Mouse (Mus musculus) cerebellum, postnatal 4 days (tissue): ENCODE results near the gene Washc3.

Experiments used
- DNase-seq, 2 experiments: peaks; one replicate each; pipeline ENCODE4 v3.0.0; 2022; ENCODE audit warnings: low spot score in 2 of 2, mixed read lengths in 1 of 2

The Washc3 gene

DNA sequence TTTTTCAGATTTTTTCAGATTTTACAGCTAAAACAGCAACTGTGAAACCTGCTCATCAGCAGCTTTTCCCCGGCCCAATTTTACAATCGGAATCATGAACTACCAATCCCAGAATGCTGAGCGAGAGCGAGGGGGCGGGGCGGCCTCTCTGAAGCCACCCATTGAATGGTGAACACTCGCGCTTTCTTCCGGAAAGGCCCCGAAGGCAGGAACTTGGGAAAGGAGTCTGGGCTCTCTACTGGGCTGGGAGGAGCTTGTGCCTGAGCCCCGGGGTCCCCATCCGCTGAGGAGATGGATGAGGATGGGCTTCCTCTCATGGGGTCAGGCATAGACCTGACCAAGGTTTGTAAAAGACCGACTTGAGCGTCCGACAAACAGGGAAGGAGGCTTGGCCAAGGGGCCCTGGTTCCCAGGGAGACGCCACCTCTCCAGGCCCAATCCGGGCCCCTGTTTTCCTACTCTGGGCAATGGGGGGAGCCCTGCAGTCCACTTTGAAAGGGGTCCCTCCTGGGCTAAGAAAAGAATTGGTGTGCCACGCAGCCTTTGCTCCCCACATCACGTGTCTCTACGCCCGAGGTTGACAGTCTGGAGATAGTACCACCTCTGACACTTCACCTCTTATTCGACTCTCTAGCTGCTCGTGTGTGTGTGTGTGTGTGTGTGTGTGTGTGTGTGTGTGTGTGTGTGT, at the start of gene Washc3:
TSS of gene Washc3 (plus strand) at position 143 of the 688 bp plus-strand sequence.
- DNase-seq, result peak; percentile 87 to 90

DNA sequence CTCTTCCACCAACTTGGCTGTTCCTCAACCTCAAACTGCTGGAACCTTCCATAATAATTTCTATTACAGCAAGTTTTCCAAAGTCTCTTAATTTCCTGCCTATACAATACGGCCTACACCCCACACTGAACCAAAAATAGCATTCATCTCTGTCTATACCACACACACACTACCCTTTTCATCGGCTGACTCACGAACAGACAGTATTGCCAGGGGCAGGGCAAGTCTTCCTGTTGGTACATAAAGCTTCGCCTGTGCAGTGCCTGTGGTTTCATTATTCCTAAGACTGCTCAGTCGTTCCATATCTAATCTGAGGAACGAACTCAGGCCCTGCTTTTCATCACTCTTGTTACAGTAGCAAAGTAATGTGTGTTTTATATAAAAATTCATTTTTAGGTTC, 49.2 kb upstream of the Washc3 start:
- no peak for DNase-seq

DNA sequence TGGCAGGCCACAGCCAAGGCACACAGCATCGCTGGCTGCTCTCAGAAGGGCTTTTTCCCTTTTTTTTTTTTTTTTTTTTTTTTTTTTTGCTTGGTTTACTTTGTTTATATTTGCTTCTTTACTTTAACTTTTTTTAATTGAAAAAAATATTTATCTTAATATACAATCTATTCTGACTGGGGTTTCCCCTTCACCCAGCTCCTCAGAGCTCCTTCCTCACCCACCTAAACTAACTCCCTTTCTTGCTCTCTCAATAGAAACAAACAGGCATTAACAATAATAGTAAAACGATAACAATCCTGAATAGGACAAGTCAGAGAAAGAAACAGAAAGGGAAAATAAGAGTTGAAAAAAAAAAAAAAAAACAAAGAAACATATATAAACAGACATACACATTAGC, 38.8 kb upstream of the Washc3 start:
- DNase-seq, result no peak

DNA sequence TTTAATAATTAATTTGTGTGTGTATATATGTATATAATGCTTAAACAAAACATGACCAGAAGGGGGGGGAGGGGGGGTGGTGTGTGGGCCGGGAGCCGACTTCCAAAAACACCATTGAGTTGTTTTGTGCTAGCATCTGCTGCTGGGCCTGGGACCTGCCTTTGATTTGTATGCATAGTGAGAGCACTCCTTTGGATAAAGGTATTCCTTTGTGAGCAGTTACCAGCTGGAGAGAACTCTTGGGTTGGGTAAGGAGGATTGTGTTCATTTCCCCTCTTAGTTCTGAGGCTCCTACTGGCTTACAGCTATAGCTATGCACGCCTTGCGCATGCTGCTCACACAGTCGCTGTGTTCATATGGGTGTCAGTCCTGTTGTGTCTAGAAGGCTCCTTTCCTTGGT, 38.2 kb upstream of the Washc3 start:
- DNase-seq, result no peak

DNA sequence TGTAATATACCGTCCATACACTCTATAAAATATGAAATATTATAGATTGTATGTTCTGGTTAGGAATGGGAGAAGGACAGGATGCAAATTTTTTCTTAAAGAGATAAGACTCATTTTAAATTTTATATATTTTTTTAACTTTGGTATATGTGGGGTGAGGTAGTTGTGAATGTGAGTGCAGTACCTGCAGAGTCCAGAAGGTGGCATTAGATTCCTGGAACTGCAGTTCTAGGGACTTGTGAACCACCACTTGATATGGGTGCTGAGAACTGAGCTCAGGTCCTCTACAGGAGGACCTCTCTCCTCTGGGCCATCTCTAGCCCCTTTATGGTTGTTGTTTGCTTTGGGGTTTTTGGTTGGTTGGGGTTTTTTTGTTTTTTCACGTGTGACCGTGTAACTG, 34.7 kb upstream of the Washc3 start:
- DNase-seq, result no peak

DNA sequence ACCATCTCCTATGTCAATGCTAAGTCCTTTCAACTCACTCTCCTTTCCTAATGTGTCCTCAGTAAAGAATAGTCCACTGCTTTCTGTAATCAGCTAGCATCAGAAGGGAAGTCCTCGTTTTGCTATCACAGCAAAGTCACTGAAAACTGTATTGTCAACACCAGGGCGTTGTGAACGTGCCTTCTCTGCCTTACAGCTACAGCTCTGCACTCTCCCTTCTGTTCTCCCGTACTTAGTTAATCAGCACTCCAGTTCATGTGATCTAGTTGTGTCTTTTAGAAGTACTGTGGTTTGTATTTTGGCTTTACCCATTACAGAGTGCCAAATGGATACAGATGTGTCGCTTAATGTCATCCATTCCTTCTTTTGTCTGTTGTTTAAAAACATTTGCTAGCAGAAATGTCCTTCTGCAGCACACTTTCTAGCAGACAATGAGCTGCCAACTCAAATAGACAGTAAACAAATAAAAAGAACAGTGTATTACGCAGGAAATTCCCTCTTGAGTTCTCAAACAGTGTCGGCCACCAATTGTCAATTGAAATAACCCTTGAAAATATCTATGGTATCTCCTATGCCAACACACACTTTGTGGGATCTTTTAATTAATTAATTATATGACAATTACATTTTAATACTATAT, 33.3 kb upstream of the Washc3 start:
- no peak for DNase-seq

DNA sequence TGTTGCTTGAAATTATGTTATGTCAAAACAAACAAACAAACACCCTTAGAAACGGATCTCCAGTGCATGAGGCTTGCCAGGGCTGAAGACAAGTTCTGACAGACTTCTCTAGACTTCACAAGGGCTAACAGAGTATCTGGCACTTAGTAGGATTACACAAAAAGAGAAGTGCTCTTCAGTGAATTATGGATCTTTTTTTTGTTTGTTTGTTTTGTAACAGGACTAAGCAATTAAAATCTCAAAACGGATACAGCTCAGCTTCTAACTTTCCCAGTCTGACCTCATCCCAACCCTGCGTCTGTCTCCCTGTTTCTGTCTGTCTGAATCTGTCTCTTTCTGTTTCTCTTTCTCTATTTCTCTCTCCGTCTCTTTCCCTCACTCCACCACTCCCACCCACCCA, 352 bp upstream of the Washc3 start:
- DNase-seq, result no peak

DNA sequence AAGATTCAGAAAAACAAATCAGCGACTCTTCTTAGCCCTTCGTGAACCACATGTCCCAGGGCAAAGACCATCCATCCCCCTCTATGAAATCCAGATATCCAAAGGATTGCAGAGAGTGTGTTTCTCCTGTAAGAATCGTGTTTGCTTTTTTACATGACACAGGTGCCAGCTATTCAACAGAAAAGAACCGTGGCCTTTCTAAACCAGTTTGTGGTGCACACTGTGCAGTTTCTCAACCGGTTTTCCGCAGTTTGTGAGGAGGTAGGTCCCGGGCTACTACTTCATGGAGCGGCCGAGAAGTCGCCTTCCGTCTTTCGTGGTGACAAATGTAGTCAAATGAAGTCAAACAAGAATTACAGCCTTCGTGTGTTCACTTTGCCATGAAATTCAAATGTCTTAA, 757 bp downstream of the Washc3 start:
- no peak for DNase-seq

DNA sequence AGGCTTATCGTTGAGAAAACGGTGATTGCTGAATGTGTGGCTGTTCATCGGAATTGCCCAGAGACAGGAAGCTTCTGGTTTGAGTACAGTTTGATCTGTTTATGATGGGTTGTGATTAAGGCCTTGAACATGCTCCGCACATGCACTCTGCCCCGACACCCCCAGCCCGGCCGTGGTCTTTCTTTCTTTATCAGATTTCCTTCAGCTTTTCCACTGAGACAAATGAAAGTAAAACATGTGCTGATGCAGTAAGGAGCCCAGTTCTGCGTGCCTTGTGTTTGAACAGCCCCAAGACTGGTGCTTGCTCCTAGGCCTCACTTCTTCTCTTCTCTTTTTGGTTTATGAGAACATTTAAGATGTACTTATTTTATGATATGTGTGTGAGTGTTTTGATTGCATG, 1.7 kb downstream of the Washc3 start:
- DNase-seq, result no peak

DNA sequence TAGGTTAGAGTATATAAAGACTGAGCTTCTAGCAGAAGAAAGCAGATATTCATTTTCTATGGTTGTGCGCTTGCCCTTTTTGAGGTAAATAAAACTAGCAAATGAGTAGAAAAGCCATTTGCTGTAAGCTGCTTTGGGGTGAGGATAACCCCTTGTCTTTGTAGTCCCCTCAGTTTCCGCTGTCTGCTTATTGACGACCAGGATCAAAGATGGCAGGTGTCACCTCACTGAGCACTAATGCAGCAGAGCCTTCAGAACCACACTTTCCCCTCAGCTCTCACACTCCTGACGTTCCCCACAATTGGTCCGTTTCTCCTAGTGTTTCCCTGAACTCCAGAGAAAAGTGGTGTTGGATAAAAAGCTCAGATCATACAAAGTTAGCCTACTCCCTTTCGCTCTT, 2.3 kb downstream of the Washc3 start:
- DNase-seq, result no peak

DNA sequence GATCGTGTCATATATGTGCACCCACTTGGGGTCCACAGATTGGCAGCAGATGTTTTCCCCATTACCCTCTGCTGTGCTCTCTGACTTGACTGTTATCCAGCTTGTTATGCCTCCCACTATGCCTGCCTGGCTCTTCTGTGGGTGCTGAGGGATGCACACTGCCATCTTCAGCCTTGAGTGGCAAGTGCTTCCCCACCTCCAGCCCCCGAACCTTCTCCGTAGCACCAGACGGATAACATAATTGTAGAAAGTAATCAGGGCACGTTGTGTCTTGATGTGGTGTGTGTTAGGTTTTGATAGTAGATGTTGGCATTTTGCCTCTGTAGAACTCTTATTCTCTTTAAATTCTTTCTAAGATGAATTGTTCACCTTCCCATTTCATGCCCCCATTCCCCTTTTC, 11.8 kb downstream of the Washc3 start:
- no peak for DNase-seq

DNA sequence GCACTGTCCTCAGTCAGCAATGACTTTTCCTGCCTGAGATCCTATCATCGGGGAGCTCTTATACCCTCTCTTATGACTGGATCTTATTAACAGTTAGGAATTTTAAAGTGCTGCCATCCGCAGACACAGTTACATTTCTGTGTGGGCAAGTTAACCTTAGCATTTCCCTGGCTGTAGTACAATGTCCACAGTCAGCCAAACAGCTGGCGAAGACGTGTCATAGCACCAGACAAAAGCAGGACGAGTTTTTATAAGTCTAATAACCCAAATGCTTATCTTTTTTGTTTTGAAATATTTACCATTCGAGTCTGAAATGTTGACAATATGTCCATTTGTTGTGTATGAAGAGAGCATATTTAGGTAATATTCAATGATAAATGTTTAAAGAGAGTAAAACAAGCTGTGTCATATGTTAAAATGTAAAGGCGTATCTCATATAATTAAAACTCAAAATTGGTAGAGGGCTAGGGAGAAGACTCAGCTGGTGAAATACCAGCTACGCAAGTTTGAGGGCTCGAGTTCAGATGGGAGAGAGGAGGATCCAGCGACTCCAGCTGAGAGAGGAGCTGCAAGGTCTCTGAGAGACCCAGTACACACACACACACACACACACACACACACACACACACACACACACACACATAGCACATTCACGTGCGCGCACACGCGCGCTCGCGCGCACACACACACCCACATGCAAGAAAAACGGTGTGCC, 14.1 kb downstream of the Washc3 start:
- no peak for DNase-seq

DNA sequence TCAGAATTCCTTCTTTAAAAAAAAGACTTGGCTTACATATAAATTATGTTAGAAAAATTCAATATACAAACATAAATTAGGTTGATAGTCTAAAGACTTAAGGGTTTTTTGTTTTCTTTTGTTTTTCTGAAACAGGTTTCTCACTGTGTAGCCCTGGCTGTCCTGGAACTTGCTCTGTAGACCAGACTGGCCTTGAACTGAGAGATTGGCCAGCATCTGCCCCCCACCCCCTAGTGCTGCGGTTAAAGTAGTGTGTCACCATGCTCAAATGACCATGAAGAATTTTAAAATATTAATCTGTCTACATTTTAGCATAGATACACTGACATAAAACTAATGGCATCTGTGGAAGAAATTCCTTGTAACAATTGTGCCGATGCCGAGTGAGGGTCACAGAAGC, 17.3 kb downstream of the Washc3 start:
- no peak for DNase-seq

DNA sequence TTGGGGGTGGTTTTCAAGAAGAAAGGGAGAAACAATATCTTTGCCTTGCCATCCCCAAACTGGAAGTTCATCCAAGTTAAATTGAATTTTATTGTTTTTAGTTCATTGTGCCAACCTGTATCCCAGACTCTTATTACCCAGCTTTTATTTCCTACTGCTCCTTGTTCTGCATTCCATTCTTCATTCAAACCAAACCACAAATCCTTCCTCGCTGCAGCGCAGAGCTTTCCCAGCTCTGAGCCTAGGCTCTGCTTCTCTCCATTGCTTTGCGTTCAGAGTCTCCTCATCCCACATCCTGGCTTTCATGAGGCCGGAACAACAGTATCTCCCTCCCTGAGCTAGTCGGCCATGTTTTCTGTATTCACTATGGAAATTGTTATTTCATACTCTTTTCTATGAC, 20.8 kb downstream of the Washc3 start:
- no peak for DNase-seq

DNA sequence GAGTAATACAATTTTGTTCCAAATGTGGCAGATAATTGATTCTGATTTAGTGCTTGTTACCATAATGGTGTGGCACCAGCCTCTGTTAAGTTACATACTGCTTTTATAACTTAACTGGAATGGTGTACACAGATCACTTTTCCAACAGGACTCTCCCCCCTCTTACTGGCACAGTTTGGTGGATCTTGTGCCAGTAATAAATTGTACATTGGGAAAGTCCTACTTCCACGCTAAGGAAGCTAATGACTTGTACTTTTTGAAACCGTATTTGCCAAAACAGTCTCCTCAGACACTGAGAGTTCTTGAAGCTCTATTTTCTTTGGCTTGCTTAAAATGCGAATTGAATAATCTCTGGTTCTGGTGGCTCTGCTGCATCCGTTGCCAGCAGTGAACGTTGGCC, 24.5 kb downstream of the Washc3 start:
- DNase-seq, result no peak

DNA sequence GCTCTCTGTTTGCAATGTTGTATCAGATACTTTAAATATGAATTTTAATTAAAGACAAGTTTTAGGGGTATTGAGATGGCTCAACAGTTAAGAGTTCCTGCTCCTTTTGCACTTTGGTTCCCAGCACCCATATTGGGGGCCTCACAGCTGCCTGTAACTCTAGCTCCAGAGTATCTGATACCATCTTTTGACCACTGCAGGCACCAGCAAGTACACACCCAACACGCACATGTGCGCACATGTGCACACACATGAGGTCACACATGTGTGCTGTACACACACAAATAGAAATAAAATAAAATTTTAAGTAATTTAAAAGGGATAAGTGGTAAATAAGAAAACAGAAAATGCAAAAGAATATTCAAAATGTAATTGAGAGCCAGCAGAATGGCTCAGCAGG, 27.1 kb downstream of the Washc3 start:
- DNase-seq, result no peak

DNA sequence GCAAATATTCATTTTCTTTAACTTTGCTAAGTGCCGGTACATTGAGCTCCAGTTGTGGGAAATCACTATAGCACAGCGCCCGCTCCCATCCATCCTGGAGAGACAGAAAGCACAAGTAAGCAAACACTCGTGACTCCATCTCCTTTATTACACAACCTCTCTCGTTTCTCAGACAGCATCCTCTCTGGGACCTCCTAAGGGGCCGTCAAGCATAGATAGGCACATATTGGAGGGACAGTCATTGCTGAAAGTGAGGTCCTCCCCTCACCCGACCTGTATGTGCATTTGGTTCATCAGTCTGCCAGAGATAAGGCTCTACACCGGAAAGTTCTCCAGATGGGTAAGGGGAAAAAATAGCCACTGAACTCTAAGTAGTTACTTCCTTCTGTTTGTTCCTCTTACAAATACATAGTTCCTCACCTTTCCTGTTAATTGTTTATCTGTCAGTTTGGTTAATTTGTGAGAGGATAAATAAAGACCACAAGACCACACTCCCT, 27.7 kb downstream of the Washc3 start:
- no peak for DNase-seq

DNA sequence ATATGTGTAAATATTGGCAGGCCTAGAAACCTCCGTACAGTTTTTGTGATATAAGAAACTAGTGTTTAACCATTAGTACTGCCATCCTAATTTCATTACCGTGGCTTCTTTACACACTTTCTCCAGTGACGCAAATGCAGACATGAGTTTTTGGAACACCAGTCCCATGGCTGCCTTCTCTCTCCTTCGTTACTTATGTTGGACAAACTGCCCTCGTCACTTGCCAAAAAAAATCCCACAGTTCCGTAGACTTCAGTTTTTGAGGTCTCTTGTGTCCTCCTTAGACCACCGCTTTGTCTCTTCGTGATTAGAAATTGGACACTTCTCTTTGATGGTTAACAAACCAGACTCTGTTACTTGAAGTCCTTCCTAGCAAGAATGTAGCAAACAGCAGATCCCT, 30.8 kb downstream of the Washc3 start:
- DNase-seq, result no peak

DNA sequence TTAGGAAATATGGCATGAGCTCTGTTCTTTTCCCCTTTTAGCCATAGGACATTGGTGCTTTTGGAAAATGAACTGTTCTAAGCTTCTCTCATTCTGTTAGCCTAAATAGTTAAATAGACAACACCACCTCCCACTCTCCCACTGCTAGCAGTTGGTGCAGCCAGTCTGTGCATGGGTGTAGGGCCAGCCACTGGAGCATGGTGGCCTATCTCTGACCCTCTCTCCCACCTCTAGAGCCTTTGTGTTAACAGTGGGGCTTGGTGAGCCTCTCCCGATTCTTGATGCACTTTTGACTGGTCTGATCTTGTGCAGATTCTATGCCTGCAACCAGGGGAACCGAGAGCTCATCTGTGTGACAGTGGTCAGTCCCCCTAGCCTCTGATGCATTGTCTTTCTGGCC, 31.9 kb downstream of the Washc3 start:
- DNase-seq, result no peak

DNA sequence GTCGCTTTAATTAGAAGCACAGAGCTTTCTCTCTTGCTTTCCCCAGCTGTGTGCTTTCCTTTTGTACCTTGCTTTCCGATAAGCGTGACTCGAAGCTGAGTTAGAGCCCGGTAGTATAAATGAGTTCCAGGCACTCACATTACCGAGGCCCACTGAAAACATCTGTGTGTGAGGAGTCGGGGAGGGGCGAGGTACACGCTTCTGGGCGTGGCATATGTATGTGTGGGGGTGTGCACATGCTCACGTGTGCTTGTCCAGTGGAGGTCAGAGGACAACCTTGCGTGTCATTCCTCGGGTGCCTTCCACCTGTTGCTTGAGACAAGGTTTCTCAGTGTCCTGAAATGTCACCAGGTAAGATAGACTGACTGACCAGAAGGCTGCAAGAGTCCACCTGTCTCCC, 43.8 kb downstream of the Washc3 start:
- no peak for DNase-seq

DNA sequence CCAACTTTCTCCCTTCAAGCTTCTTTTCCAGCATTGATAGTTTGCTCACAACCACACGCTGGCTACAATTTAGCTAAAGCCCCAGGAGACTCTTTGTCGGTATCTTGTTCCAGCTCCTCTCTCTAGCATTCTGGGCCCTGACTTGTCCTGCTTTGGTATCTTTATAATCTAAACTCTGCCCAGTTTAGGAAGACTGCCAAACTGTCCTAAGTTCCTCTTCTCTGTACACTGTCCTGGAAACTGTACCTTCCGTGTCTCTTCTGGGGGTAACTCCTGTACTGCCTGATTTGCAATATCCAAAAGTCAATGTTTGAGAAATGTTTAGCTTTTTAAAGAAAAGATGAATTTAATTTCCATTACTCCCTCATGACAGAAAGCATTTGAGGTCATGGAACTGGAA, 49.4 kb downstream of the Washc3 start:
- DNase-seq, result no peak

DNA sequence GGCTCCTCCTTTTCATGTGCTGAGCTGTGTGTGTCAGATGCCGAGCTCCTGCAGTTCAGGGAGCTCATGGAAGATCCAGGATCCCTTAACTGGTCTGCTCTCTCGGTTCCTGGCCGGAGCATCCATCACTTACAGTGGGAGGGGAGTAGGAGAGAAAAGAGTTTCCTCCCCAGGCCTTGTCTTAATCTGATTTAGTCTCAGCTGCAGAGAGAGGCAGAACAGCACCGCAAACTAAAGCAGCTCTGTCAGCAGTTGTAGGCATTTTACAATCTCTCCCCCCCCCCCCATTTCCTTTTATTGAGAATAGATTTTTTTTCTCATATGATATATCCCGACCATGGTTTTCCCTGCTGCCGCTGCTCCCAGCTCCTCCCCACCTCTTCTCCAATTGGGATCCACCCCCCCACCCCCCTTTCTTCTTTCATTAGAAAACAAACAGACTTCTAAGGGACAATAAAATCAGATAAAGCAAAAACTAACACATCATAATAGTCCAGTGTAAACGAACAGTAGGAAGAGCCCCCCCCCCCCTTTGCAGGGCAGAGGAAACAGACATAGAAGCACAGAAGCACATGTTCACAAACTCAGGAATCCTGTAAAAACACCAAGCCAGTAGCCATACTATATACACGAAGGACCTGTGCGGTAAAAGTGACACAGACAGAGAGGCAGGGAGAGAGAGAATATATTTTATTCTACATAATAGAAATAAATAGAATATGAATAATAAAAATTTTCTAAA, 51.4 kb downstream of the Washc3 start:
- DNase-seq, result no peak
